Mouse (Mus musculus) hindlimb bud, embryonic 11.5 days (tissue): ENCODE results near the gene Henmt1.

Experiments used
- DNase-seq: peaks from one replicate; pipeline ENCODE4 v3.0.0-alpha.2; 2012; ENCODE audit warnings: low read depth, low spot score; ENCODE audit errors: extremely low spot score

The Henmt1 gene

GRCm38 (mm10) chr3:108939573-108939972, at the start of gene Henmt1:
Gene Henmt1 (plus strand): TSS chr3:108939873.
- no peak for DNase-seq

GRCm38 (mm10) chr3:108889908-108890307, 49.8 kb upstream of the Henmt1 start, which contains the start of gene Fndc7:
Gene Fndc7 (minus strand): TSS chr3:108890008.
- DNase-seq = no peak

DNA sequence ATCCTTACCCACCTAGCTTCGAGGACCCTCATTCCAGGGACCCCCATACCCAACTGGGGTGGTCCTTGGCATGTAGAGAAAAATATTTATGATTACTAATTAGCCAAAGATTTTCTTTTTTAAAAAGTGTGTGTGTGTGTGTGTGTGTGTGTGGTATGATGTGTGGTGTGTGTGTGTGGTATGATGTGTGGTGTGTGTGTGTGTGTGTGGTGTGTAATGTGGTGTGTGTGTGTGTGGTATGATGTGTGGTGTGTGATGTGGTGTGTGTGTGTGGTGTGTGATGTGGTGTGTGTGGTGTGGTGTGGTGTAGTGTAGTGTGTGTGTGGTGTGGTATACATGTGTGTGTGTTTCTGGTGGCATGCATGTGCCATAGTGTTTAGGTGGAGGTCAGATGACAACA, 47.6 kb upstream of the Henmt1 start:
- no peak for DNase-seq

GRCm38 (mm10) chr3:108892914-108893313, 46.8 kb upstream of the Henmt1 start:
- no peak for DNase-seq

- no peak for DNase-seq
These were observed 41.0 kb upstream of the Henmt1 start for GRCm38 (mm10) chr3:108898640-108899039.

DNA sequence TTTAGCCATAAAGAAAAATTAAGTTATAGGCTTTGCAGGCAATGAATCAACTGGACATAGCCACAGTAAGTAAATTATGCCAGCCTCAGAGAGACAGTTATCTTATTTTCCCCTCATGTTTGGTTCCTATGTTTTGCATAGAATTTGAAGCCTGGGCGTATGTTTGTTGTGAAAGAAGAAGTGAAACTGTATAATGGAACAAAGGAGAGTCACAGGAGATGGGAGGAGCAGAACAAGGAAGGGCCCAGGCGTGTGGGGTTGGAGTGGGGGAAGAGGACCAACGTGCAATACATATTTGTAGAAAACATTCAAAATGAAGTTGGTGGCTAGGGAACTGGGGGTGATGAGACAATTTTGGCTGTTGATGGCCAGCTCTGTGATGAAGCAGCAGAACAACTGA, 39.5 kb upstream of the Henmt1 start:
- DNase-seq = no peak

DNA sequence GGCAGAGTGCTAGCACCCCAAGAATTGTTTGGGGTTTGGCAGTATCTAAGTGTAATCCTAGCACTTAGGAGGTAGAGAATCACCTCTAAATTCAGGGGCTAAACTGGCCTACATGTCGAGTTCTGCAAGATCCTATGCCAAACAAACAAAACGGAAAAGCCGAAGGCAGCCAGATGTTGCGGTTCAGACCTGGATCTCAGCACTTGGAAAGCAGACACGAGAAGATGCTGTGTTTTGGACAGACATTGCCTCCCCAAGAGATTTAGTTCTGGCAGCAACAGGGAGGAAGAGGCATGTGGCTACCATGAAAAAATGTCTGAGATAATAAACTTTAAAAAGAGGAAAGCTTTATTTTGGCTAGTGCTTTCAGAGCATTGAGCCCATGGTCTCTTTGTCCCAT, 39.0 kb upstream of the Henmt1 start:
- DNase-seq = no peak

DNA sequence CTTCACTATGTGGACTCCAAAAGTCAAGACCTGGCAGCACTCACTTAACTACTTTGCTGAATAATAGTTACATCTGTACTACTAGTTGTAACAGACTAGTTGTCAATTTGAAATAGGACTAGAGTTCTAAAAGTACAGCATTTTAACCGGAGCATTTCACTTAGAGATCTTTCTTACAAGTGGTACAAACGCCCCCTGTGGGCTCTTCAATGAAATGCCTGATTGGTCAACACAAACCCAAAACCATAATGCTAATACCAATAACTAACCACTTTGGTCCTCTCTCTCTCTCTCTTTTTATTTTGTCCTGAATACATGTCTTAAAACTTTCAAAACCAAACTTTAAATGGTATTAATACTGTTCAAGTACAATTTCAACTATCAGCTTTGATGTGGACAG, 37.6 kb upstream of the Henmt1 start:
- no peak for DNase-seq

GRCm38 (mm10) chr3:108902934-108903333, 36.7 kb upstream of the Henmt1 start:
- DNase-seq = no peak

DNA sequence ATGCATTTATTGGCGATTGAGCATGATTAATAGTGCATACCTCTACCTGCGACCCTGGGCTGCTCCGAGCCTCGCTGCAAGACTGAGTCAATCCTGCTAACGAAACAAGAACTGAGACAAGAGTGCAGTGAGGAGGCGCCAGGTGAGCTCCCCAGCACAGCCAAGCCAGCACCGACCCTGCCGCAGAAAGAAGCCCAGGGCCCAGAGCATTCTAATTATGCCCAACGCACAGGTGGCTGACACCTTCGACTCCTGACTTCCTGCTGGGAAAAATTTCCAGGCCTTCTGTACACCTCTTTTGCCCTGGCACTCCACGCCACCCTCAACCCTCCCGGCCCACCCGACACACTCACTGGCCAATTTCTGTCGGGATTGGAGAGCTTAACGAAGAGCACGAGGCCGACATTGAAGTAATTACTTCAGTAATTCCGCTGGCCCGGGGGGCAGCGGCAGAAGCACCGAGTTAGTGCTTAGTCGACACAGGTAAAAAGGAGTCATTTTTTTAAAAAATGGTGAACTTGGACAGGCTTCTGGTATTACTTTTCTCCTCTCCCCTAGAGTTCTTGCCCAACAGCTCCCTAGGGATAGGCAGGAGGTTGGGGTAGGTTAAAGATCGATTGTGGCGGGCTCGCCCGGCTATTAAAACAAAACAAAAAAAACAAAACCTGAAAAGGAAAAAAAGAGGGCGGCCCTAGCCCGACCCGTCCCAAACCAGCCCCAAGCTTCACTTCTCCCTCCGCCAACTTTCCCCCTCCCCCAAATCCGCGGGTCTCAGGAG, 29.2 kb upstream of the Henmt1 start:
- no peak for DNase-seq

DNA sequence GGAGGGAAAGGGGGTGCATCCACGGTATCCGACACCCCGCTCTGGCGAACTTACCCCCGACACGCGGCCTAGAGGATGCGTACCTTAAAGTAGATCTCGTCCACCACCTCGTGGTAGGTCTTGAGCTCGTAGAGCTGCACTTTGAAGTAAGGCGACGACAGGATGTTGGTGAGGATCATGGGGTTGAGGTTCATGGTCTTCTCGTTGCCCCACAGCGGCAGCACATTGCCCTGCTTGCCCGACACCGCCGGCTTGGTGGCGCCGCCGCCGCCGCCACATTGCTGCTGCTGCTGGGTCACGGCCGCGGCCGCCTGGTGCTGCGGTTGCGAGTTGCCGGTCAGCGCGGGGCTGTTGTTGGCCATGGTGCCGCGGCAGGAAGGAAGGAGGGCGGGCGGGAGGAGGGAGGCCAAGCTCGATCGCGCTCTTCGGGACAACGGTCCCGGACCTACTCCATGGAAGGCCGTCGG, 28.6 kb upstream of the Henmt1 start:
- no peak for DNase-seq

- peak; percentile 84 for DNase-seq
These were observed 27.9 kb upstream of the Henmt1 start, which contains the start of gene Prpf38b for GRCm38 (mm10) chr3:108911548-108912413. Gene Prpf38b (minus strand): TSS chr3:108911727.

DNA sequence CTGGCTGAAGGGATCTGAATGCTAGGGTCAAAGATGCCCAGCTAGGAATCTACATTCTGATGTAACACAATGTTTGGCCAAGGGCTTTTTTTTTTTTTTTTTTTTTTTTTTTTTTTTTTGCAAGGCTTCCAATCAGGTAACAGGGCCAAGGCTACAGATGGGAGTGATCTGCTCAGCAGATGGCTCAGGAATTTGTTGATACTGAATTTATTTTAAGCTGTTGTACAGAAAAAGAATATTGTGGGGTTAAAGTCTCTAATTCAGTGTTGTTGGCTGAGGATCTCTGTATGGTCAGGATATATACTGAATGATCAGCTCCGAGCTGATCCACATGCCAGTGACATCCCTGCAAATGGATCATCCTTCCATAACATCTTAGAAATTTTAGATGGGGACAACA, 23.7 kb upstream of the Henmt1 start:
- DNase-seq = no peak

DNA sequence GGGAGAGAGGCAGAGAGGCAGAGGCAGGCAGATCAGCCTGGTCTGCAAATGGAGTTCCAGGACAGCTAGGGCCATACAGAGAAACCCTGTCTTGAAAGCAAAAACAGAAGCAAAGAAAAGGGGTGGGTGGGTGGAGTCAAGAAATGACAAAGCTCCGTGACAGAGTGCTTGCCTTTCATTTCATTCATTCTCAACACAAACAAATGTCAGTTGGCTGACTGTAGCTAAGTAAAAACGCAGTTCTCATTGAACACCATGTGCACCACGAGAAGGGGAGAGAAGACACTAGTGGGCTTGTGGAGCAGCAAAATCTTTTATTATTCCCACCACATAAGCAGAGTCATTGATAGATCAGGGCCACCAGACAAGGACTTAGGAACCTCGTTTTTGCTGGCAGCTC, 22.8 kb upstream of the Henmt1 start:
- no peak for DNase-seq

DNA sequence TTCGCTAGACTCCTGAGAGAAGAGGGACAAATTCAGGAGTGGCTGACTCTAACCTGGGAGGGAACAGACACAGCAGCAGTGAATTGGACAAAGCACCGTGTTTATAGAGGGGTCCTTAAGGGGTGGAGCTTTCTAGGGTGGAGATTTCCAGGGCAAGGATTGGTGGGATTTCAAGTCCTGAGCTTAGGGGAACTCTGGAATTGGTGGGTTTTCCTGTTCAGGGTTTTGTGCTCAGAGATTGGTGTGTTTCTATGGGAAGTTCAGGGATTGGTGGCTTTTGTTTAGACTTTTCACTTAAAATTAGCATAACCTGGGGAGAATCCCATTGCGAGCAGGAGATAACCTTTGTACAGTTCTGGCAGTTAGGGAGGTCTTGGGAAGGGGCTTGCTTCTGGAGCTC, 21.7 kb upstream of the Henmt1 start:
- DNase-seq = no peak

GRCm38 (mm10) chr3:108918852-108919251, 20.8 kb upstream of the Henmt1 start:
- DNase-seq = no peak

GRCm38 (mm10) chr3:108920442-108921070, 19.1 kb upstream of the Henmt1 start:
- DNase-seq = no peak

DNA sequence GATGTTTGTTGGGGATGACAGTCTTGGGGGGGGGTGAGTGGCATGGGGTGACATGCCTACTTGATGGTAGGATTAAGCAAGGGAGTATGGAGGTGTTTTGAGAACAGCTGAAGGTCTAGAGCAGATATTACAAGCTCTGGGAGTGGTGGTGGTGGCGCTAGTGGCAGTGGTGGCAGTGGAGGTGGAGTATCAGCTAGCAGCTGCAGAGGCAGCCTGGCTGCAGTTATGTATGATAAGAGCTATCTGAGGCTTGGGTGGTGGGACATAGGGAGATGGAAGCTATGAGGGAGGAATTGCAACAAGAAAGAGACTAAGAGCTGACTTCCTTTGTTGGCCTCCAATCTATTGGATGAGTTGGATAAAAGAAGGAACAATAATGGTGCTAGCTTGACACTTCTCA, 17.9 kb upstream of the Henmt1 start:
- no peak for DNase-seq

DNA sequence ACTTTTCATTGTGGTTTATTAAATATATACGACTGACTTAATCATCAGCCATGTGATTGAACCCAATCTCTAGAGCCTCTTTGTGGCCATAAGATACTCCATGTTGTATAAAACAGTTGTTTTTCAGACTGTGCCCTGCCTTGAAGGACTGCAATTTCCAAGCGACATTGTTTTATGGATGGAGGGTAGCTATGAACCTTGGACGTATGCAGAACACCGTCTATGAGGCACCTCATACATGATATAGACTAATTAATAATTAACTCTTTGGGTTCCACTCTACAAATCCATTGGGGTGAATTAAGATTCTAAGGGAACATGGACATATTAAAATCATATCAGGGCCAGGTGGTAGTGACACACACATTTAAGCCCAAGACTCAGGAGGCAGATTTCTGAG, 14.0 kb upstream of the Henmt1 start:
- DNase-seq = no peak

GRCm38 (mm10) chr3:108926308-108926707, 13.4 kb upstream of the Henmt1 start:
- no peak for DNase-seq

DNA sequence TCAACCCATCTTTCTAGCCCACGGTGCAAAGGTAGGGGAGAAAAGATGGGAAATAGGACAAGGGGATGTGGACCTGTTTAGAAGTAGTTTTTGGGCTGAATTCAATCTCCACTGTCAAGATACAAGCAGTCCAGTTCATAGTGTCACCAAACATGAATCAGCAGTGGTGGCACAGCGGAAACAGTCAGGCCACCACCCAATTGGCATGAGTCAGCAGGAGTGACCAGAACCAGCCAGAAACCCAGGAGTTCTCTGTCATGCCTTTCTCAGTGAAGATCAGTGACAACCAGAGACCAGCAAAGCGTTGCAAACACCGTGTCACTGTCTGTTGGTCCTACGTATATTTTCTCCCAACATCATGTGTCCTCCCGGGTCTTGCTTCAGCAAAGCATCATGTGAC, 6.1 kb upstream of the Henmt1 start:
- no peak for DNase-seq
